Mouse (Mus musculus): ENCODE measurements around the gene Tmem150b. TPM values are rescaled to one million over a fixed set of nuclear protein-coding genes. Genes with fewer than 3 reads are reported as not detected.
A peak's percentile ranks its signal among the peaks of the same experiment; 100 is the strongest.

The Tmem150b gene
- total RNA-seq (2021): not detected

- DNase-seq (ENCODE audit: low spot score in 2 of 2): no peak
- intact Hi-C loops (cut with DNase I): no loop called here
Observed at GRCm38 (mm10) chr7:4725169-4725568, at the start of gene Tmem150b. TSS of gene Tmem150b (minus strand) at chr7:4725249.

GRCm38 (mm10) chr7:4771202-4771601 is 46.2 kb upstream of the Tmem150b start, which contains the start of gene Fam71e2:
TSS of gene Fam71e2 (minus strand) at chr7:4771302.
- intact Hi-C loops (cut with DNase I): no loop called here

GRCm38 (mm10) chr7:4764946-4765710 is 40.1 kb upstream of the Tmem150b start:
- DNase-seq (ENCODE audit: low spot score in 2 of 2): no peak
- intact Hi-C loops (cut with DNase I): no loop called here

More at GRCm38 (mm10) chr7:4771202-4771601, 46.2 kb upstream of the Tmem150b start, which contains the start of gene Fam71e2:
- DNase-seq (ENCODE audit: low spot score in 2 of 2): no peak

- intact Hi-C loops (cut with DNase I): no loop called here
- no peak for DNase-seq (ENCODE audit: low spot score in 2 of 2)
Observed at GRCm38 (mm10) chr7:4759670-4760069, 34.6 kb upstream of the Tmem150b start.

GRCm38 (mm10) chr7:4752821-4753570 is 27.9 kb upstream of the Tmem150b start, which contains the start of gene Cox6b2:
TSS of gene Cox6b2 (minus strand) at chr7:4753094.
- DNase-seq (ENCODE audit: low spot score in 2 of 2): peak; percentile 27 to 32
- intact Hi-C loops (cut with DNase I): no loop called here

GRCm38 (mm10) chr7:4751971-4752820 is 27.1 kb upstream of the Tmem150b start:
- intact Hi-C loops (cut with DNase I): no loop called here

GRCm38 (mm10) chr7:4749169-4749568 is 24.1 kb upstream of the Tmem150b start:
- intact Hi-C loops (cut with DNase I): no loop called here
- DNase-seq (ENCODE audit: low spot score in 2 of 2): no peak

More at GRCm38 (mm10) chr7:4751971-4752820, 27.1 kb upstream of the Tmem150b start:
- no peak for DNase-seq (ENCODE audit: low spot score in 2 of 2)

- intact Hi-C loops (cut with DNase I): no loop called here
Observed at GRCm38 (mm10) chr7:4748321-4748720, 23.3 kb upstream of the Tmem150b start.

GRCm38 (mm10) chr7:4747156-4747899 is 22.3 kb upstream of the Tmem150b start:
- no peak for DNase-seq (ENCODE audit: low spot score in 2 of 2)
- intact Hi-C loops (cut with DNase I): no loop called here

More at GRCm38 (mm10) chr7:4748321-4748720, 23.3 kb upstream of the Tmem150b start:
- DNase-seq (ENCODE audit: low spot score in 2 of 2): no peak

- intact Hi-C loops (cut with DNase I): no loop called here
- no peak for DNase-seq (ENCODE audit: low spot score in 2 of 2)
Observed at GRCm38 (mm10) chr7:4746326-4746980, 21.4 kb upstream of the Tmem150b start.

- no peak for DNase-seq (ENCODE audit: low spot score in 2 of 2)
- intact Hi-C loops (cut with DNase I): no loop called here
Observed at GRCm38 (mm10) chr7:4744886-4745285, 19.8 kb upstream of the Tmem150b start.

GRCm38 (mm10) chr7:4743354-4743753 is 18.3 kb upstream of the Tmem150b start:
- no peak for DNase-seq (ENCODE audit: low spot score in 2 of 2)
- intact Hi-C loops (cut with DNase I): no loop called here

- intact Hi-C loops (cut with DNase I): no loop called here
- no peak for DNase-seq (ENCODE audit: low spot score in 2 of 2)
Observed at GRCm38 (mm10) chr7:4742482-4742819, 17.4 kb upstream of the Tmem150b start.

GRCm38 (mm10) chr7:4741672-4742481 is 16.8 kb upstream of the Tmem150b start:
- intact Hi-C loops (cut with DNase I): no loop called here
- no peak for DNase-seq (ENCODE audit: low spot score in 2 of 2)

- peak; percentile 27 to 28 for DNase-seq (ENCODE audit: low spot score in 2 of 2)
Observed at GRCm38 (mm10) chr7:4741151-4741550, 16.1 kb upstream of the Tmem150b start.

GRCm38 (mm10) chr7:4740309-4740727 is 15.3 kb upstream of the Tmem150b start:
- DNase-seq (ENCODE audit: low spot score in 2 of 2): peak in 1 of 2 experiments; percentile 47
- intact Hi-C loops (cut with DNase I): loop anchor here (1.0 kb wide), 1 partner anchor 49 kb away; the partner anchor contains the start of gene Tmem238

More at GRCm38 (mm10) chr7:4741151-4741550, 16.1 kb upstream of the Tmem150b start:
- intact Hi-C loops (cut with DNase I): no loop called here

- DNase-seq (ENCODE audit: low spot score in 2 of 2): peak; percentile 96 to 99
- intact Hi-C loops (cut with DNase I): loop anchor here (1.0 kb wide), 1 partner anchor 50 kb away; the partner anchor contains the start of gene Tmem238
Observed at GRCm38 (mm10) chr7:4739544-4740275, 14.7 kb upstream of the Tmem150b start, which contains the start of gene Kmt5c. TSS of gene Kmt5c (plus strand) at chr7:4740115.
